Mouse (Mus musculus) CH12.LX (cell line): Measurements from ENCODE around the gene Lrrc28.

Source experiments
- NELFE ChIP-seq: IDR thresholded peaks from 2 replicates; pipeline ENCODE4 v1.6.1; 2011; ENCODE audit warnings: low read depth, low read length, improper control_type of control experiment
- NRF1 ChIP-seq: IDR thresholded peaks from 2 replicates; pipeline ENCODE4 v1.6.1; 2014; ENCODE audit warnings: low read depth, mild to moderate bottlenecking, inconsistent platforms, low read length, improper control_type of control experiment, moderate library complexity
- POLR2A ChIP-seq: IDR thresholded peaks from 2 replicates; pipeline ENCODE4 v1.6.1; 2011; ENCODE audit warnings: low read depth, mild to moderate bottlenecking, improper control_type of control experiment, low read length

- no peak for TF ChIP-seq NRF1
- TF ChIP-seq POLR2A: no peak
- TF ChIP-seq NELFE: no peak
These were observed 158.7 kb downstream of the Lrrc28 start for GRCm38 (mm10) chr7:67486417-67486816.
